Mouse (Mus musculus) midbrain, embryonic 13.5 days (tissue): ENCODE measurements around the gene Plekha7. TPM values are rescaled to one million over a fixed set of nuclear protein-coding genes. Genes with fewer than 3 reads are reported as not detected.
A peak's percentile ranks its signal among the peaks of the same experiment; 100 is the strongest.

Experiments used
- ATAC-seq: fragments of 200-750 bp; cut with Nextera tagmentation; 2 replicates; pipeline ENCODE4 v1.8.0; 2017; ENCODE audit warnings: mild to moderate bottlenecking, moderate TSS enrichment, moderate library complexity
- H3K27ac ChIP-seq: fragments of 300-500 bp; sonication (generic); 2 replicates; pipeline ENCODE4 v1.5.1; 2015; ENCODE audit warnings: inconsistent platforms, mild to moderate bottlenecking, moderate library complexity
- H3K27me3 ChIP-seq: fragments of 300-500 bp; sonication (generic); 2 replicates; pipeline ENCODE4 v1.6.1; 2015; ENCODE audit warnings: mild to moderate bottlenecking, inconsistent platforms
- H3K36me3 ChIP-seq: fragments of 300-500 bp; sonication (generic); 2 replicates; pipeline ENCODE4 v1.6.1; 2015; ENCODE audit warnings: mild to moderate bottlenecking, inconsistent platforms
- H3K4me1 ChIP-seq: fragments of 300-500 bp; sonication (generic); replicated peaks from 2 replicates; pipeline ENCODE4 v1.6.1; 2015; ENCODE audit warnings: inconsistent platforms
- H3K4me2 ChIP-seq: fragments of 300-500 bp; sonication (generic); replicated peaks from 2 replicates; pipeline ENCODE4 v1.6.1; 2015; ENCODE audit warnings: moderate library complexity, mild to moderate bottlenecking, inconsistent platforms
- H3K4me3 ChIP-seq: fragments of 300-500 bp; sonication (generic); replicated peaks from 2 replicates; pipeline ENCODE4 v1.5.1; 2015; ENCODE audit warnings: mild to moderate bottlenecking, inconsistent platforms
- H3K9ac ChIP-seq: fragments of 300-500 bp; sonication (generic); replicated peaks from 2 replicates; pipeline ENCODE4 v1.6.1; 2015; ENCODE audit warnings: mild to moderate bottlenecking, inconsistent platforms
- H3K9me3 ChIP-seq: fragments of 300-500 bp; sonication (generic); 2 replicates; pipeline ENCODE4 v1.6.1; 2016; ENCODE audit warnings: mild to moderate bottlenecking, inconsistent platforms
- WGBS: fragments of 180-500 bp; shearing (Covaris S2); methylation state at CpG from one replicate; pipeline ENCODE4 v1.1.7; 2015; 5-methylcytosine and 5-hydroxymethylcytosine counted together
- polyA plus RNA-seq: library from polyadenylated mRNA; unstranded; fragments of >200 nt; fragmentation: Nextera tagmentation; extraction: Ambion mirVana; gene quantifications from 2 replicates; pipeline ENCODE4 v1.2.1, GENCODE M21; 2015

Plekha7 gene
- polyA plus RNA-seq, 1 experiment from 2014 or later = 10.1 TPM

- Histone ChIP-seq H3K9me3 (no peaks in the 10 kb centered on the region), H3K27ac (no peak overlapping the region), H3K9ac (no peak overlapping the region), H3K4me3 (no peak overlapping the region), H3K4me2 (no peak overlapping the region), H3K4me1 (0 out of 2 replicates have a peak, but pooled peaks cover 4% of the 10 kb centered on the region), H3K27me3 (no peaks in the 10 kb centered on the region), H3K36me3 (peaks cover 8% of the 10 kb centered on the region; the same call in 1 of the 2 replicates)
- ATAC-seq = no peak
- whole genome bisulfite sequencing = 94% methylated on average over 12 of the region's 12 CpGs
Measured at GRCm38 (mm10) chr7:116164232-116164631, 143.9 kb downstream of the Plekha7 start.

DNA sequence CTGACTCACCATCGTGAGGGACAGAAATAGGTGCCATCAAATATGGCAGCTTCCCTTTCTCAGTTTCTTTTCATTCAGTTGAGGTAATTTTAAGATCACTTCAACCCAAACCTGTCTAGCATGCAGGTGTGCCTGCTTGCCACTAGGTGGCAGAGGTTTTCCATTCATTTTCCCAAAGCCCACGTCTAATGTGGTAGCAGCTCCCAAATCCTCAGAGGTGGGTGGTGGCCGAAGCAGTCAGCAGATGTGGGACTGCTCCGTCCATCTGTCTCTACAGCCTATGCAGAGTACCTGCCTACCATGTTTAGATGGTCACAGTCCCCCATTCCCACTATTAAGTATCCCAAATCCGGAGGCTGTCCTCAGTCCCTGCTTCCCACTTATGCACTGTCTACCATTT, 146.6 kb downstream of the Plekha7 start:
- Histone ChIP-seq H3K9me3 (no peaks in the 10 kb centered on the region), H3K4me3 (no peak overlapping the region), H3K9ac (no peak overlapping the region), H3K36me3 (peaks cover 25% of the 10 kb centered on the region), H3K4me1 (0 out of 2 replicates have a peak, but pooled peaks cover 4% of the 10 kb centered on the region), H3K27ac (no peak overlapping the region), H3K4me2 (no peak overlapping the region), H3K27me3 (no peaks in the 10 kb centered on the region)
- 25% methylated on average over 5 of the region's 5 CpGs for WGBS
- peak; percentile 79 for ATAC-seq

DNA sequence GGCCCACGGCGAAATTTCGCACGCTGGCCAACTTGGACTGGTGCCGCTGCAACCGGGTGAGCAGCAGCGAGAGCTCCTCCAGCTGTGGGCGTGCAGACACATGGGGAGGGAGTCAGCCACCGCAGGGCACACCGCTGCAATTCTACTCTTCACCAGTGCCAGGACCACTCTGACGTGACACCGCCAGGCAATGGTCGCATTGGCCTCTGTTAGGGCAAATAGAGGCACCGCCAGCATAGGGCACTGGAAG, 151.4 kb downstream of the Plekha7 start:
- no peak for ATAC-seq
- H3K27me3 ChIP-seq = no peaks in the 10 kb centered on the region
- no peak overlapping the region for H3K4me3 ChIP-seq
- no peak overlapping the region for H3K27ac ChIP-seq
- 0 out of 2 replicates have a peak, but pooled peaks cover 2% of the 10 kb centered on the region for H3K4me1 ChIP-seq
- H3K9ac ChIP-seq = no peak overlapping the region
- no peak overlapping the region for H3K4me2 ChIP-seq
- WGBS = 79% methylated on average over 14 of the region's 14 CpGs
- H3K9me3 ChIP-seq = no peaks in the 10 kb centered on the region
- H3K36me3 ChIP-seq = peaks cover 24% of the 10 kb centered on the region

DNA sequence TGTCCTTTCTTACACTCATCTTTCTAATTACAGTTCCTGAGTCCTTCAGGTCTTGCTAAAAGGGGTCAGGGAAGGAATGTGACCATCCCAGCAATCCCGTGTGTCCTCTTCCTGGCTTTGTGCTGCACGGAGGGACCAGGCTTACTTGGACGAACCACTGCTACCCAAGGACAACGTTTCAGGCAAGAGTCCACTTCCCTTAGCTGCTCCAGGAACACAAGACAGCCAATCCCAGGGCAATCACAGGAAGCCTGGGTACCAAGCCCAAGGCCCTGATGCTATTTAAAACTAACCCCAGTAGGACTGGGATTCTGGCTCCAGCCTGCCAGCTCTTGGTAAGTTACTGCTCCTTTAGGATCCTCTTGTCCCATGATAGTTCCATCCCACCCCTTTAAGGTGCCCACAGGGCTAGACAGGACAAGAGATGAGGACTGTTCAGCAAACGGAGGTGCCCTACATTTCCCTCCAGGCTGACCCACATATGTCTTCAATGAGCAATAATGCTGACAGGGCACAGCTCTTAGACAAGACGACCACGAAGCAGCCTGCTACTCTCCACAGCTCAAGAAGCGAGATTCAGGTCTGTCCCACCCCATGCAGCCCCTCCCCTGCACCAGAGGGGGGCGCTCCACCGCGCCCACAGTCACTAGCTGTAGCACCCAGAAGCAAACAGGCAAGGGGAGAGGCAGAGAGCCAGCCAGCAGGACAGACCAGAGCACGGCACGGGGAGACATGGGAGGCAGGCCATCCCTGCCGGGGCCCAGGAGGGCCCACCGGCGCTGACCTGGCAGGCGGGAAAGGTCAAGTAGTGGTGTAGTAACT, 151.9 kb downstream of the Plekha7 start:
- no peak for ATAC-seq
- Histone ChIP-seq H3K27ac (no peak overlapping the region), H3K4me3 (no peak overlapping the region), H3K4me1 (no peaks in the 10 kb centered on the region), H3K9ac (no peak overlapping the region), H3K27me3 (no peaks in the 10 kb centered on the region), H3K36me3 (peaks cover 24% of the 10 kb centered on the region), H3K9me3 (no peaks in the 10 kb centered on the region), H3K4me2 (no peak overlapping the region)
- 73% methylated on average over 17 of the region's 17 CpGs for WGBS

GRCm38 (mm10) chr7:116153781-116154368, 154.3 kb downstream of the Plekha7 start:
- H3K27ac ChIP-seq = no peak overlapping the region
- H3K9me3 ChIP-seq = no peaks in the 10 kb centered on the region
- no peak overlapping the region for H3K4me2 ChIP-seq
- no peak overlapping the region for H3K4me3 ChIP-seq
- H3K36me3 ChIP-seq = peaks cover 24% of the 10 kb centered on the region
- H3K27me3 ChIP-seq = no peaks in the 10 kb centered on the region
- H3K9ac ChIP-seq = no peak overlapping the region
- H3K4me1 ChIP-seq = no peaks in the 10 kb centered on the region
- 73% methylated on average over 2 of the region's 2 CpGs for WGBS
- no peak for ATAC-seq

DNA sequence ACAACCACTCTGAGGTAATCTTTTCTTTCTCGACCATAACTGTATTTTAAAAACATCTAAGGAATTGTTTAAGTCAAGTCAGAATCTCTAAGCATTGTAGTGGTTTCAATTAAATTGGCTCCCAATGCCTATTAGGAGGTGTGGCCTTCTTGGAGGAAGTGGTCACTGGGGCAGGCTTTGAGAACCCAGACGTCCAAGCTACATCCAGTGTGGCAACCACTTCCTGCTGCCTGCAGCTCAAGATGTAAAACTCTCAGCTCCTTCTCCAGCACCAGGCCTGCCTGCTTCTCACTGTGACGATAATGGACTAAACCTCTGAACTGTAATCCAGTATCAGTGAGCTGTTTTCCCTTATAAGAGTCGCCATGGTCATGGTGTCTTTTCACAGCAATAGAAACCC, 158.6 kb downstream of the Plekha7 start:
- WGBS = 79% methylated on average over 4 of the region's 4 CpGs
- Histone ChIP-seq H3K36me3 (peaks cover 9% of the 10 kb centered on the region; the same call in 1 of the 2 replicates), H3K27me3 (no peaks in the 10 kb centered on the region), H3K9me3 (no peaks in the 10 kb centered on the region), H3K4me3 (no peak overlapping the region), H3K4me2 (no peak overlapping the region), H3K27ac (no peak overlapping the region), H3K4me1 (no peaks in the 10 kb centered on the region), H3K9ac (no peak overlapping the region)
- ATAC-seq = no peak

- Histone ChIP-seq H3K4me1 (no peaks in the 10 kb centered on the region), H3K4me2 (no peak overlapping the region), H3K27me3 (no peaks in the 10 kb centered on the region)
Measured at GRCm38 (mm10) chr7:116147114-116147513, 161.1 kb downstream of the Plekha7 start.

GRCm38 (mm10) chr7:116145030-116145429, 163.1 kb downstream of the Plekha7 start:
- no peak for ATAC-seq

More at GRCm38 (mm10) chr7:116147114-116147513, 161.1 kb downstream of the Plekha7 start:
- H3K27ac ChIP-seq = no peak overlapping the region
- no peak overlapping the region for H3K4me3 ChIP-seq
- H3K9ac ChIP-seq = no peak overlapping the region
- WGBS = 90% methylated on average over 2 of the region's 2 CpGs
- H3K9me3 ChIP-seq = no peaks in the 10 kb centered on the region
- ATAC-seq = no peak
- H3K36me3 ChIP-seq = 0 out of 2 replicates have a peak, but pooled peaks cover 4% of the 10 kb centered on the region

GRCm38 (mm10) chr7:116137671-116138070, 170.5 kb downstream of the Plekha7 start:
- Histone ChIP-seq H3K9me3 (no peaks in the 10 kb centered on the region), H3K27me3 (no peaks in the 10 kb centered on the region), H3K9ac (no peak overlapping the region), H3K4me1 (no peaks in the 10 kb centered on the region), H3K27ac (no peak overlapping the region), H3K4me2 (no peak overlapping the region), H3K36me3 (peaks cover 5% of the 10 kb centered on the region; the same call in 1 of the 2 replicates), H3K4me3 (no peak overlapping the region)
- ATAC-seq = no peak
- 83% methylated on average over 3 of the region's 3 CpGs for WGBS

More at GRCm38 (mm10) chr7:116145030-116145429, 163.1 kb downstream of the Plekha7 start:
- no peaks in the 10 kb centered on the region for H3K9me3 ChIP-seq
- no peaks in the 10 kb centered on the region for H3K4me1 ChIP-seq
- peaks cover 7% of the 10 kb centered on the region; the same call in 1 of the 2 replicates for H3K36me3 ChIP-seq
- no peak overlapping the region for H3K4me3 ChIP-seq
- no peaks in the 10 kb centered on the region for H3K27me3 ChIP-seq
- 95% methylated on average over 6 of the region's 6 CpGs for WGBS
- H3K9ac ChIP-seq = no peak overlapping the region
- H3K4me2 ChIP-seq = no peak overlapping the region
- no peak overlapping the region for H3K27ac ChIP-seq

GRCm38 (mm10) chr7:116137149-116137548, 171.0 kb downstream of the Plekha7 start:
- no peaks in the 10 kb centered on the region for H3K27me3 ChIP-seq
- H3K4me2 ChIP-seq = no peak overlapping the region
- H3K9me3 ChIP-seq = no peaks in the 10 kb centered on the region
- peaks cover 3% of the 10 kb centered on the region; the same call in 1 of the 2 replicates for H3K36me3 ChIP-seq
- 0 out of 2 replicates have a peak, but pooled peaks cover 3% of the 10 kb centered on the region for H3K4me1 ChIP-seq
- no peak overlapping the region for H3K9ac ChIP-seq
- WGBS = 86% methylated on average over 12 of the region's 12 CpGs
- no peak overlapping the region for H3K4me3 ChIP-seq
- H3K27ac ChIP-seq = no peak overlapping the region
- ATAC-seq = no peak

DNA sequence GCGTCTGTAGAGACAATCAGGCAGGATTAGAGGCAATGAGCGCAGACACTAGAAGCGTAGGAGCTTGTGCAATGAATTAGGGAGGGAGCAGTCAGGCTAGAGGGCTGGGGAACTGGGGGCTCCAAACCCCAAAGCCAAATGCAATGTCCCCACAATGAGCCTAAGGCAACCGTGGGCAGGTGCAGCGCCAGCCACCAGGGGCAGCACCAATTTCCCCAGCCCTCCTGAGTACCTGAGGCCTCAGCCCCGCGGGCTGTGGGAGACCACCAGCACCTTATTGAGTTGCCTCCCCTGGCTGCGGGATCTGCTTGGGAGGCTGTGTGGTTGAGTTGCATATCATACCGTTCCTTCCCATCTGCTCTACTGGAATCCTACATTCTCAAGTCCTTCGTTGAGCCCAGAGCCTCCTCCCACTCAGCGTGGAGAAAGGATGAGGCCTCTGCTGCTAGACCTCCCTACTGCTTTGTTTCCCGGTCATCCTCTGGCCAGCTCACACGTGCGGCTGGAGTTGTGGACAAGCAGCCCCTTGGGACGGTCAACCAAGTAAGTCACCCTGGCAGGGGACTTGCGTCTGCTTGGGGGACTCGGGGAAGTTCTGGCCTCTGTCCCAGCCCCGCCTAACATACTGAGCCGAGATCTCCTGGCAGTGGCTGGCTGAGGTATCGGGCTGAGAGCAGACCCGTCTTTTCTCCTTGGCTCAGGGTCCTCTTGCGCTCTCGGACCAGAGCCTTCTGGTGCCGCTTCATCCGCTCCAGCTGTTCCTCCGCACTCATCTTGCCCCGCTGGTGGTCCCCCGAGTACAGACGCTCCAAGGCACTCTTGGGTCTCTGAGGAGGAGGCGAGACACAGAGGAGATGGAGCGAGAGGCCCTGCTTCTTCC, 173.5 kb downstream of the Plekha7 start:
- Histone ChIP-seq H3K9ac (no peak overlapping the region), H3K9me3 (no peaks in the 10 kb centered on the region), H3K27ac (no peak overlapping the region), H3K4me1 (peaks cover 11% of the 10 kb centered on the region), H3K27me3 (no peaks in the 10 kb centered on the region), H3K4me2 (no peak overlapping the region), H3K36me3 (no peaks in the 10 kb centered on the region), H3K4me3 (no peak overlapping the region)
- ATAC-seq = no peak
- 79% methylated on average over 31 of the region's 31 CpGs for WGBS

DNA sequence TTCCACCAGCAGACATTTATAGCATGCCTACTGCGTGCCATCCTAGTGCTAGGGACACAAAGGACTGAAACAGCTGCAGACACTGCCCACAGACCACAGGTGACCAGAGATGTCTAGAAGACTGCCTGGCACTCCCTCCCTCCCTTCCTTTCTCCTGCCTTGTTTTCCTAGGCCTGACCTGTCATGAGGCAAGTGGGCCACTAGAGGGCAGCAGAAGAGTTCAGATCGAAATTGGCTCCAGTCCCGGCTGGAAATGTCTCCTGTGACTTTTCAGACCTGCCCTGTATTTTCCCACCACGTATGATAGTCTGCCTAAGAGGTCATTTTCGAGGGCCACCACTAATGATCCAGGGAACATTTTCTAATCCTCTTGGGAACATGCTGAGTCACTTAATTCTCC, 176.1 kb downstream of the Plekha7 start:
- Histone ChIP-seq H3K4me2 (no peak overlapping the region), H3K27me3 (no peaks in the 10 kb centered on the region), H3K9ac (no peak overlapping the region), H3K36me3 (peaks cover 12% of the 10 kb centered on the region; the same call in 1 of the 2 replicates), H3K9me3 (no peaks in the 10 kb centered on the region), H3K4me3 (no peak overlapping the region), H3K4me1 (peaks cover 11% of the 10 kb centered on the region), H3K27ac (0 out of 2 replicates have a peak overlapping the region, but pooled peaks have one; percentile 44)
- 6% methylated on average over 5 of the region's 5 CpGs for WGBS
- ATAC-seq = peak; percentile 78
